Mouse (Mus musculus): ENCODE data around the gene Zmiz1. TPM values are rescaled to one million over a fixed set of nuclear protein-coding genes. Genes with fewer than 3 reads are reported as not detected.

Zmiz1 gene
- total RNA-seq, 2 experiments from 2014 or later = 87.7 to 99.3 TPM

DNA sequence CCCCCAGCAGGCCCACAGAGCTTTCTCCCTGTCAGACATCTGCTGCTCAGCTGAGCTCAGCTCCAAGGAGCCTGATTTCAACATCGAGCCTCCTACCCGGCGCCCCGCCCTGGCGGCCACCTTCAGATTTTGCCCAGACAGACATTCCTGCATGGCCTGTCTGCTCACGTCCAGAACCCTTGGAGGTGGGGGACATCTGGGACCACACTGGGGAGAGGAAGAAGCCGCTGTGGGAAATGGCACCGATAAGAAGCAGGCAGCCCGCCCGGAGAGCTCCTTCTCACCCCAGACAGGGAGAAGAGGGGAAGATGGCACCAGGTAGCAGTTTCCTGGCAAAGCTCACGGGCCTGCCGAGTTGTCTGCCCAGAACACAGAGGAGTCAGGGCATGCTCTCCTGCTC, 140.9 kb downstream of the Zmiz1 start:
- no peak for TF ChIP-seq CTCF (conservative IDR thresholded peaks at IDR 0.05)
- Histone ChIP-seq H3K27ac (no peak overlapping the region), H3K4me3 (no peak overlapping the region)
- no peak for DNase-seq (ENCODE audit: low spot score in 2 of 2)

DNA sequence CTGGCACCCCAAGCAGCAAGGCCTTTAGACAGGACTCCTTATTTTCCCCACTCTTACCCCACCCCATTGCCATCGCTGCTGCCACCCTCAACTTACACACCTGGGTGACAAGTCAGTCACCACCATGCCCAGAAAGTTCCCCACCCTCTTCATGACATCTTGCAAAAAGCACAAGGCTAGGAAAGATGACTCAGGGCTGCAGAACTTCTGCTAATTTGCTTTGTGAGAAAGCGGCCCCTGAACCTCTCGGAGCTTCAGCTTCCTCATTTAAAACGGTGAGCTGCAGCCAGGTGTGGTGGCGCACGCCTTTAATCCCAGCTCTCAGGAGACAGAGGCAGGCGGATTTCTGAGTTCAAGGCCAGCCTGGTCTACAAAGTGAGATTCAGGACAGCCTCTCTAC, 141.4 kb downstream of the Zmiz1 start:
- DNase-seq (ENCODE audit: low spot score in 2 of 2) = no peak
- TF ChIP-seq CTCF (conservative IDR thresholded peaks at IDR 0.05) = no peak
- Histone ChIP-seq H3K4me3 (no peak overlapping the region), H3K27ac (no peak overlapping the region)

DNA sequence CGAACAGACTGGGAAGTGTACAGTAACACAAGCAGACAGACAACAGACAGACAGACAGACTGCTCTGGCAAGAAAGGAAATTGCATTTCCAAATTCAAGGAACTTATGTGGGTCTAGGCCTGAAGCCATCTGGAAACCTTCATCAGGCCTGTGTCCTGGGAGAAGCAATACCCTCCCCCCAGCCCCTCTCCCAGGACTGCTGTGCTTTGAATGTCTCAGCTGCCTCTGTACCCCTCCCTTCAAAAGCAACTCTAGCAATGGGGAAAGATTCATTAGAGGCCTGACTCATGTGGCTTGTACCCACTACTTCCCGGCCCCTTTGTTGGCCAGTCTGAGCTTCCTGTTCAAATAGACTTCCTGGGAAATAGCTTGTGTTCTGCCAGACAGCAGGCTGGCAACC, 142.0 kb downstream of the Zmiz1 start:
- TF ChIP-seq CTCF (conservative IDR thresholded peaks at IDR 0.05) = no peak
- Histone ChIP-seq H3K4me3 (no peak overlapping the region), H3K27ac (no peak overlapping the region)
- no peak for DNase-seq (ENCODE audit: low spot score in 2 of 2)

DNA sequence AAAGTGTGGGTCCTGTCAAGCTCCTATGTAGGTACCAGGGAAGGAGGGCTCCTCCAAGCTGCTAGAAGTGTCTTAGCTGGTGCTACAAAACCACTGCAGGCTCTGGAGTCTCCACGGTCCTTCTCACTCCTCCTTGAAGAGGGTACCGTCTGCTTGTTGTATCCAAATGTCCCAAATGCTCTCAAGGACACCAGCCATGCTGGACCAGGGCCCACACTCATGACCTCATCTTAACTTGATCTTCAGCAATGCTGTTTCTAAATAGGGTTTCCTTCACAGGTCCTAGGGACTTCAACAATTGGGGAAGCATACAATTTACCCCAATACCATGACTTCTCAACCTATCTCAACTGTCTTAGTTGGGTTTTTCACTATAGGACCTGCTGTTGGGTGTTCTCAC, 143.0 kb downstream of the Zmiz1 start:
- no peak for TF ChIP-seq CTCF (conservative IDR thresholded peaks at IDR 0.05)
- no peak for DNase-seq (ENCODE audit: low spot score in 2 of 2)
- no peak overlapping the region for H3K4me3 ChIP-seq

DNA sequence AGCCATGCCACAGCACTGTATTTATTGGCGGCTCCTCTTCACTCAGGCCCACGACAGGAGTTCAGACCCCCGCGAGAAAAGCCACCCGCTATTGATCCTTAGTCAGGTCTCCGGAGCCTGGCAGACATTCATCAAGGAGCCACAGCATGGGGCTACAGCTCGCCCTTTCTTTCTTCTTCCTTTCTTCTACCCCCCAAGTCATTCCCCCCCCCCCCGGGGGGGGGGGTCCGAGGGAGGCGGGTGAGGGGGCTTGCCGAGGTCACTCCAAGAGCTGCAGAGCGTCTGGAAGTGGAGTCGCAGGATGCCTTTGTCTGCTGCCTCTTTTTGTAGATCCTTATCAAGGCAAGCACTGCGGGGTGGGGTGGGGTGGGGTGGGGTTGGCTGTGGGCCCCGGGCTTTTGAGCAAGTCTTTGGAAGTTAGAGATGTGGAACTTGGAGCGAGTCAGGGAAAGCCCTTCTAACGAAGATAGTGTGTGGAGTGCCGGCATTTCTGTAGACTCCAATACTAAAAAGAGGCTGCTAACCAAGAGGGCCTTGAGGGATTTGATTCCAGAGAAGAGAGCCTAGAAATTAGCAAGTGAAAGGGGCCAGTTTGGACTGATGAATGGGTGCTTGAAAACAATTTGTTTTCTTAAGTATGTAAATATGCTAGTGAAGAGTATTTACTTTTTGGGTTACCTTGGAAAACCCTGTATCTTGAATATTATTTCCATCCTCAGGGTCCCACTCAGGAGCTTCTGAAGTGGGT, 145.6 kb downstream of the Zmiz1 start:
- Histone ChIP-seq H3K4me3 (no peak overlapping the region), H3K27ac (no peak overlapping the region)
- no peak for DNase-seq (ENCODE audit: low spot score in 2 of 2)
- no peak for TF ChIP-seq CTCF (conservative IDR thresholded peaks at IDR 0.05)

More for the DNA sequence above, 143.0 kb downstream of the Zmiz1 start:
- H3K27ac ChIP-seq = no peak overlapping the region

DNA sequence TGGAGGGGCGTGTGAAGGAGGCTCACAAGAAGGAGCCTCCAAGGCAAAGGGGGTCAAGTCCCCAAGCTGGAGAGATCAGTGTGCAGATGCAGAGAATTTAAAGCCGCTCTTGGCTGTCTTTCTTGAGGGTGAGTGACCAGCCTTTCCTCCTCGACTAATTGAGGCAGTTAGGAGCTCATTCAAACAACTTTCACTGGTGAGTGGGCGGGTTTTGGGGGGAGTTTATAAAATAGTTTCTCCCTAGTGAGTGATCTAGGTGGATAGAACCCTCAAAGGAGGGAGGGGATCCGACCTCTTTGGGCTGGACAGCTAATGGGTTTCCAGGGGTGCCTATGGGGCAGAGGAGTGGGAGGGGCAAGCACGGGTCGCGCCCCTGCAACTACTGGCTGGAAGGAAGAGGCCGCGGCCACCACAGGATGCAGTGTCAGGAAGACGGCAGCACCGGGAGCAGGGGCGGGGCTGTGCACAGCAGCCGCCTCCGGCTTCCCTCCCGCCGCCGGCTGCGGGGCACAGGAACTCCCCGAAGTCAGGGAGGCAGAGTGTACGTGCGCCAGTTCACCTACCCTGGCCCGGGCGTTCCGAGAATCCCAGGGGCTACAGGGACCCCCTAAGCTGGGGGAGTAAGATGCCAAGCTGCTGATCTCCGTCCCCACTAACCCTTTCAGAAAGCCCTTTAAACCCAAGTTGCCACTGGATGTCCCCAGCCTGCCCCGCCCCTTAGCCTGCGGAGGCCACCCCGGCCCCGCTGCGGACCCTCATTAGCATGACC, 147.6 kb downstream of the Zmiz1 start:
- no peak for TF ChIP-seq CTCF (conservative IDR thresholded peaks at IDR 0.05)
- Histone ChIP-seq H3K4me3 (peak overlapping the region; percentile 81), H3K27ac (peak overlapping the region; percentile 97)
- no peak for DNase-seq (ENCODE audit: low spot score in 2 of 2)

DNA sequence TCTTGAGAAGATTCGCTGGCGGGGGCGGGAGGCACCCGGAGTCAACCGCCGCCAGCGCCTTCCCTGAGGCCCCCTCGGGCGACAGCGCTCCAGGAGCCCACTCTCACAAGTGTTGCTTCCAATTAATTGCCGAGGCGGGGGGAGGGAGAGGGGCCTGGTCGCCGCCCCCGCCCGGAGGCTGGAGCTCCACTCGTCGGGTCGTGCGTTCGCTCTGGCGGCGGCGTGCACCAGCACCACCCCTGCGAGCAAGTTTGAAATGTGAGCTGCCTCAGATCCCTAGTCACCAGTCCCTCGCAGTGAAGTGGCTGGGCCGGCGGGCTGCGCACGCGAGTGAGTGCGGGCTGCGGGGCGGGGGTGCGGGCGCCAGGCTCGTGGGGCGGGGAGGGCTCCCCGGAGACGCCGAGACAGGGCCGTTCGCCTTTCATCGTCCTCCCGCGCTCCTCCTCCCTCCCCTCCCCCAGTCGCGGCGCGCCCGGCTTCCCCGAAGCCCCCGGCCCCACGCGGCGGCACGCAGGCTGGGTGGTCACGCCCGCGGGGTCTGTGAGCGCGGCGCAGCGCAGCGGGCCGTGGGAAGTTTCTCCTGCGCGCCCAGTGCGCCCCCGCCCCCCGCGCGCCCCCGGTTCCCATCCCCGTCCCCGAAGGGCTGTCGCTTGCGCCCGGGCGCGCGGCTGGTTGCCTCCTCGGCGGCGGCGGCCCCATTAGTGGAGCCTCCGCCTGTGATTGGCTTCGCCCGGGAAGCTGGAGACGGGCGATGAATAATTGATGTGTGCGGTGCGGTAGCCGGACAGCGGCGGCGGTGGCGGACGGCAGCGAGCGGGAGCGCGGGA, 148.4 kb downstream of the Zmiz1 start:
- 0 out of 2 replicates have a peak, but pooled peaks have one; percentile 8 for TF ChIP-seq CTCF (conservative IDR thresholded peaks at IDR 0.05)

DNA sequence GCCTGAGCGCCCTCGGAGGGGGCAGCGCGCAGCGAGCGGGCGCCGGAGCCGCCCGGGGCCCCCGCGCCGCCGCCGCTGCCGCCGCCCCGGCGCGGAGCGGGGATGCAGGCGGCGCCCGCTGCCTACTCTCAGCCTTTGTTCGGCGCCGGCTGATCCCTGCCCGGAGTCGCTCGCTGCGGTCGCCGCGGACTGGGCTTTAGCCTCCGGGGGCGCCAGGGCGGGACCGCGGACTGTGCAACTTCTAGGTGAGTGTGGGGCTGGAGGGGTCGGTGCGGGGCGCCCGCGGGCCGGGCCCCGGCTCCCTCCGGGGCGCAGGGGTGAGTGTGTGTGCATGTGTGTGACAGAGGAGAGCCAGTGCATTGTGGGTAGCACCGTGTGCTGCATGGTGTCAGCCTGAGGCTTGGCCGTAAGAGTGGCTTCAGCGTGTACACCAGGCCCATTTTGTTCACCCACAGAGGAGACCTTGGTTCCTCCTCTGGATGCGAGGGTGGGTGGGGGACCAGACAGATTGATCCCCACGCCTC, 149.0 kb downstream of the Zmiz1 start:
- peak; percentile 23; the same call in 1 of the 2 replicates for TF ChIP-seq CTCF (conservative IDR thresholded peaks at IDR 0.05)
- H3K27ac ChIP-seq = peak overlapping the region; percentile 97
- DNase-seq (ENCODE audit: low spot score in 2 of 2) = peak in 1 of 2 experiments; percentile 50
- H3K4me3 ChIP-seq = peak overlapping the region; percentile 81

More for the DNA sequence above, 148.4 kb downstream of the Zmiz1 start:
- peak in 1 of 2 experiments; percentile 53 for DNase-seq (ENCODE audit: low spot score in 2 of 2)
- Histone ChIP-seq H3K27ac (peak overlapping the region; percentile 97), H3K4me3 (peak overlapping the region; percentile 81)

DNA sequence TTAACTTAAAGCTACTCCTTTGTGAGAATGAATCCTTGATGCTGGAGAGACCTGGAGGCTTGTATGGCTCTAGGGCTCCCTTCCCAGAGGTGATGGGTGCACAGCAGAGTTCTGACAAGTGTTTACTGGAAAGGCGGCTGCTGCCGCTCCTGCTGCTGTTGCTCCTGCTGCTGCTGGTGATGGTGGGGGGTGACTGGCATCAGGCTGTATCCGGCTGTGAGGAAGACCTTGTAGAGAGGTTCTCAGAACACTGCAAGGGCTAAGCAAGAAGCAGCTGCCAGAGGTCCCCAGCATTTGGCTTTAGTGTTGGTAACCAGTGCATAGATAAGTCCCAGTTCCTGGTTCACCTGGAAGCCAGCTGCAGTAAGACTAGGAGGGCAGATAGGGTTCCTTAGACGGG, 149.6 kb downstream of the Zmiz1 start:
- Histone ChIP-seq H3K27ac (peak overlapping the region; percentile 97), H3K4me3 (peak overlapping the region; percentile 81)
- no peak for DNase-seq (ENCODE audit: low spot score in 2 of 2)
- no peak for TF ChIP-seq CTCF (conservative IDR thresholded peaks at IDR 0.05)

DNA sequence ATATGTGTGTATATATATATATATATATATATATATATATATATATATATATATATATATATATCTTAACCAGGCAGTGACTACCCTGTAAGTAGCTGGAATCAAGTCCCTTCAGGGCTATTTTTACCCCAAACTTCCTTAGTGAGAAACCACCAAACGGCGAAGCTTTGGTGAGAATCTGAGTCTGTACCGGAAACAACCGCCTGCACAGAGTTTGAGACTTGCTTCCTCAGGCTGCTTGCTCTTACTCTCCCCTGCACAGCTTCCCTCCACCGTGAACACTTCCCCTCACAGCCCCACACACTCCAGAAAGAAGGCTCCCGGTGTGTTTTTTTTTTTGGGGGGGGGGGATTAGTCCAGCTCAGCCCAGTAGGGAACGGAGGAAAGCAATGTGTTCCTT, 150.4 kb downstream of the Zmiz1 start:
- DNase-seq (ENCODE audit: low spot score in 2 of 2) = no peak
- H3K4me3 ChIP-seq = peak overlapping the region; percentile 81
- peak overlapping the region; percentile 97 for H3K27ac ChIP-seq
- no peak for TF ChIP-seq CTCF (conservative IDR thresholded peaks at IDR 0.05)

DNA sequence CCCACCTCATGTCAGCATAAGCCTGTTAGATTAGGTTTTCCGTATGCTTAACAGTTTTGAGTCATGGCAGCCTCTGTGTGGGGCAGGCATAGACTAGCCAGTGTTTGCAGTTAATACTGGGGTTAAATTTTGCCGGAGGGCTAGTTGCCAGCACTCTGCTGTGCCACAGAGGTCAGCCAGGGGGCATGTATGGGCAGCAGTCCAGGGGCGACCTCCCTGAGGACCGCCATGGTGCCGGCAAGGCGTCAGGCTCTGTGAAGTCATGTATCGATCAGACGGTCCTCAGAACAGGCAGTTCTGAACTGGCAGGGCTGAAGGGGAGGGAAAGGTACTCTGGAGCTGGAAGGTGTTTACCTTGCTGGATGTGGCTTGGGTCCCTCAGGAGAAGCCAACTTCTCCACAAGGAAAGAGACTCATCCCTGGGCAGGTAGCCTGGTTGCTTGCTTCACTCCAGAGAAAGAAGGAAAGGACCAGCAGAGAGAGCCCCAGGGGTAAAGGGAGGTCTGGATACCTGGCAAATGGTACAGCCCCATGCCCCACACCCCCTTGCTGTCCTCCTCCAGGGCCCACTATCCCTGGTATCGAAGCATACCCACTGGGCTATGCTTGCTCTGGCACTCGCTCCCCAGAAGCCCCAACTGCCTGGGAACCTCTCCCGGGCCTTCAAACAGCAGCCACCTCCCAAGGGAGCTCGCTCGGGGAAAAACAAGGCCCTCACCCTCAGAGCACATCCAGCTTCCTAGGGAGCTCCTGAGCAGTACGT, 151.6 kb downstream of the Zmiz1 start:
- TF ChIP-seq CTCF (conservative IDR thresholded peaks at IDR 0.05) = no peak; the same call in 1 of the 2 replicates
- DNase-seq (ENCODE audit: low spot score in 2 of 2) = no peak
- Histone ChIP-seq H3K27ac (peak overlapping the region; percentile 97), H3K4me3 (peak overlapping the region; percentile 81)

Measured in layer of hippocampus, adult 2 months (tissue).